Mouse (Mus musculus) kidney, adult 9 months (tissue): ENCODE results near the gene Coro2b.
A peak's percentile ranks its signal among the peaks of the same experiment; 100 is the strongest.

Experiments used
- DNase-seq: peaks from one replicate; pipeline ENCODE4 v3.0.0; 2022

Coro2b gene

DNA sequence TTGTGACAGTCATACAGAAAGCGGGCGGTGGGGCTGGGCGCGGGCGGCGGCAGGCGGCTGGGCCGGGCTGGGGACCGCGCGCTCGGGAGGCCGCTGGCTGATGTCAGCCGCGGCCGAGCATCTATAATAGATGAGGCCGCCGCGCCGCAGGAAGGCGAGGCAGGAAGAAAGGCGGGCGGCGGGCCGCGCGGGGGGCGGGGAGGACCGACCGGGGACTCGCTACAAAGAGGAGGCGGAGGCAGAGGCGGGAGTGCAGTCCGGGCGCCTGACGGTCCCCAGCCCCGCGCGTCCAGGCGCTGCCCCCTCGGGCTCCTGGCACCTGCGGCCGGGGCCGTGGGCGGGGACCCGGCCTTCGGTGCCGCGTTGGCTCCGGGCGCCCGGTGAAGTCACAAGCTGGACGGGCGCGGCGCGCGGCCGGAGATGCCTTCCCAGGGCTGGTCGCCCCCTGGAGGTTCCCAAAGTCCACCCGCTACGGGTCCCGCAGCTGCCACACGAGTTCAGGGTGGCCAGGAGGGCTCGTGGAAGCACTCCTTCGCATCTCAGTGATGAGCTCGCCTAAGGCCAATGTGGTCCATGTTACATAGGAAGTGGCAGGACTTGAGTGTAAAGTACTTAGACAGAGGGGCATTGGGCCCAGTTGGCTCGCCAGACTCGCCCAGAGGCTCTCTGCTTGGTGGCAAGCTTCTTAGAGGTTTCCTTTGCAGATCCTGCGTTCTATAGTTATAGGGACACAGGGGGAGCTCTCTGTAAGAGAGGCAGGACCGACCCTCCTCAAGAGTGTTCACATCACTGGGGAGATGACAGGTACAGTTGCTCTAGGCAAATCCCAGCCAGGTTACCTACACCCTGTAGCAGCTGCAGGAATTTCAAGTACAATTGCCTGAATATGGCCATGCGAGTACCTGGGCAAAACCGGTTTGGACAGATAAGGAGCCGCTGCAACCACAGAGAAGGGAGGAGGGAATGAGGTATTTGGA lies at the start of gene Coro2b:
Coro2b (minus strand) TSS at position 390 of the 977 bp plus-strand sequence.
- DNase-seq, result peak; percentile 64

GRCm38 (mm10) chr9:62577558-62577957 lies 40.7 kb upstream of the Coro2b start:
- peak; percentile 12 for DNase-seq

- peak; percentile 19 for DNase-seq
Observed at GRCm38 (mm10) chr9:62569121-62569520, 32.3 kb upstream of the Coro2b start.

DNA sequence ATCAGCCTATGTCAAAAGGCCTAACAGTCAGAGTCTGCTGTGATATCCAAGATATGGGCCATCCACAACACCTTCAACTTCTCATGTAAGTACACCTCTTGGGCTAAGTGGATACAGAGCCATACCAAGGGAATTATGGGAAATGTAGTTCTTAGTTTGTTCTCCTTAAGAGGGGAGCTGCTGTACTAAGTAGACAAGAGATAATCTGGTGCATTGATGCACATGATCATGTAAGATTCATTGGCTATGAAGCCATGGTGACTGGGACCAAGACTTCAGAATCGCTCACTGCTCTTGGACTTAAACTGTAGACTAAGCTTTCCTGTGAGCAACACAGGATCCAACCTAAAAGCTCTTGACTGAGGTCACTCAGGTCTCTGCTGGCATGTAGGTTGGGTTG lies 31.0 kb upstream of the Coro2b start:
- DNase-seq, result no peak

- no peak for DNase-seq
Observed at GRCm38 (mm10) chr9:62562236-62562635, 25.4 kb upstream of the Coro2b start.

DNA sequence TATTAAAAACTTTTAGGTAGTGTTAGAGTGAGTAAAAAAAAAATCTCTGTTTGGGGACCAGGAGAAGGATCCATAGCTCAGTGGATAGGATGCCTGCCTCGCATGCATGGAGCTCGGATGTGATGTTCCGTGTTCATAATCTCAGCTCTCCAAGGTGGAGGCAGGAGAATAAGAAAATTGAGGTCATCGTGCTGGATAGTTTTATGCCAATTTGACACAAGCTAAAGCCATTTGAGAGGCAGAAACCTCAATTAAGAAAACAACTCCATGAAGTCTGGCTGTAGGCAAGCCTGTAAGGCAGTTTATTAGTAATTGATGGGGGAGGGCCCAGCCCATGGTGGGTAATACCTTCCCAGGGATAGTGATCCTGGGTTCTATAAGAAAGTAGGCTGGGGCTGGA lies 23.6 kb upstream of the Coro2b start:
- DNase-seq, result no peak

- peak; percentile 74 for DNase-seq
Observed at GRCm38 (mm10) chr9:62560006-62560405, 23.2 kb upstream of the Coro2b start.

DNA sequence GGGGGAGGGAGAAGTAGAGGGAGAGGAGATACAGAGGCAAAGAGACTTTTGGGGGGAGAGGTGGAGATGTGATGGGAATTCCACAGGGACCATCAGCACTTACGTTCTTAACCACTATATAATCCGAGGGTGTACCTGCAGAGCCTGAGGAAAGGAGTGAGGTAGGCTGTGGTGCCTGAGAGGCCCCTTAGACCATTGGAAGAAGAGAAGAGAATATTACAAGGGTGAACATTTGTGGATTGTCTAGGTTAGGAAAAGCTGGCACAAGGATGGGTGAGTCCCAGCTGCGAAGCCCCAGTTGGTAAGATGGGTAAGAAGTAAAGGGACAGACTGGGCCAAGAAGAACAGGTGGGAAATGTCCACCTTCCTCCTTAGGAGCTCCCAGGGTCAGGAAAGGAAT lies 22.6 kb upstream of the Coro2b start:
- DNase-seq, result no peak

DNA sequence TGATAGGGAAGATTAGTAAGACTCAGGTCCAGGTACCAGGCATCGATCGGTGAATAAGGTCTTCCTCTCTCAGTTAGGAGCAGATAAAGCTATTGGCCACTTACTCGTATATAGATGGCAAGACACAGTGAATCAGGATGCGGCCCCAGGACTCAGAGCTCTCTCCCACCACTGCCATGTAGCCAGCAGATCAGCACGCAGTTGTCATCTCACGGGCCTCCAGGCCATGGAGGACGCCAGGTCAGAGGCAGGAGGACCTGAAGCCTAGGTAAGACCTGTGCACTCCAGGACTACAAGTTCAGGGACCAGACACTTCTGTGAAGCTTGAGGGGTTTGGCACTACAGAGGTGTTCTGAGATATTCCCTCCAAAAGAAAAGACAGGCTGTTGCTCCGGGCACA lies 21.2 kb upstream of the Coro2b start:
- DNase-seq, result no peak

- no peak for DNase-seq
Observed at GRCm38 (mm10) chr9:62556748-62557147, 19.9 kb upstream of the Coro2b start.

- DNase-seq, result peak; percentile 54
Observed at GRCm38 (mm10) chr9:62555258-62555856, 18.5 kb upstream of the Coro2b start.

DNA sequence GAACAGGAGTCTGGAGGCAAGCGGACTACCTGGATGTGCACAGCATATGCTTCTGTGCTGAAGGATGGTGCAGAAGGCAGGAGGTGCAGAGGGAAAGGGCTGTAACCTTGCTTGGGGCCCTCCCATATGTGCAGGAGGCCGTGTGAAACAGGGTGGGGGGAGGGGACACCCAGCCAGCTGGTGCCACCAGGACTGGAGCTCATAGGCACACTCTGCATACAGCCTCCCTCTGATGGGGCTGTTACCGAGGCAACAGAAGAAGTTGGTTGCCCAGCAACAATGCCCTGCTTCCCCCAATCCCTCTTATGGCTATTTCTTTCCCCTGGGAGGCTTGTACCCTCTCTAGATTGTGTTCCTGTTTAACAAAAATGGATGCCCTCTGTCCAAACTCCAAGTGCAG lies 17.8 kb upstream of the Coro2b start:
- DNase-seq, result no peak

GRCm38 (mm10) chr9:62553366-62553940 lies 16.6 kb upstream of the Coro2b start:
- DNase-seq, result peak; percentile 56

- DNase-seq, result no peak
Observed at GRCm38 (mm10) chr9:62551531-62551930, 14.7 kb upstream of the Coro2b start.

DNA sequence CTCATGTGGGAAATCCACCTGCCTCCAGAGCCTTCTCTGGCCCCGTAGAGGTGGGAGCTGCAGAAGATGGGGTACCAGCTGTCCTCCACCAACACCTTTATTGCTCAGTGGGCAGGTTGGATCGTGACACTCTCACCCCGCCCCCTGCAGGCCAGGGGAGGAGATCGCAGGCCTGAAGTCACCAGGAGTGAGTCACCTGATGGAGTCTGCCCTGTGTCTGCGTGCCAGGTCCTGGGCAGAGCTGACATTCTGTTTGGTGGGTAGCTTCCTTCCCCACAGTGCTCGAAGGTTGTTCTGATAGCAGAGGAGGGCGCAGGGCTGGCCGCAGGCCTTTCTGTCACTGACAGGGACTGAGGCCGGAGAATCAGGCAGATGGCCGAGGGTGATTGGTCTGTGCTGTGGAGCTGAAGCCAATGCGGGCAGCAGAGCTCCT lies 13.8 kb upstream of the Coro2b start:
- DNase-seq, result peak; percentile 71

GRCm38 (mm10) chr9:62549809-62550208 lies 13.0 kb upstream of the Coro2b start:
- peak; percentile 91 for DNase-seq

DNA sequence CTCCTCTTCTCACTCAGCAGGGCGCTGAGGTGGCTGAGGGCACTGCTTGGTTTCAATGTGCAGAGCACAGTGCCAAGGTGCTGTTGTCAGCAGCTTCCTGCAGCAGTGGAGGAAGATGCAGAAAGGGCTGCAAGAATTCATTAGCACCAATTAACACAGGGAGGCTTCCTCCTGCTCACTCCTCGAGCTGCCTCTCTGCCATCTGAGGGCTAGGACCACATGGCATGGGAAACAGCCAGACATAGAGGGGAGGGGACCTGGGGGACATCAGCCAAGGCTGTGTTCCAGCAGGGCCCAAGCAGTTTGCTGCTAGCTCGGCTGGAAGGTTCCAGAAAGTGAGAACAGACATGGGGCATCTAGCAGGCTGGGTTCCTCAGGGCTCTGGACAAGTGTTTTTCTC lies 10.6 kb upstream of the Coro2b start:
- DNase-seq, result no peak

- DNase-seq, result no peak
Observed at GRCm38 (mm10) chr9:62544856-62545255, 8.0 kb upstream of the Coro2b start.

GRCm38 (mm10) chr9:62543878-62544277 lies 7.0 kb upstream of the Coro2b start:
- DNase-seq, result no peak

DNA sequence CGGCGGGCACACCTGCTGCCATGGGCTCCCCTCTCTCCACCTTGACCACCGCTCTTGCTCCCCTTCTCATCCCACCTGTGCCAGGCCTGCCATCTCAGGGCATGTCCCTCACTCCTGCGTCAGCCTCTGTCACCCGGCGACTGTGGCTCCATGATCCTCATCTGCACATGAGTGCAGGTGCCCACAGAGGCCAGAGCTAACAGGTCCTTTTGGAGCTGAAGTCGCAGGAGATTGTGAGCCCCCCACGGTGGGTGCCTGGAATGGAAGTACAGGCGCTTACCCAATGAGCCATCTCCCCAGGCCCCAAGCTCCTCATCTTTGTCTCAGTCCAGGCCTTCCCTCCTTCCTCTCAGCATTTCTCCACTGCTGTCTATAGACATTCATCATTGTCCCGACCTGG lies 4.8 kb upstream of the Coro2b start:
- no peak for DNase-seq

DNA sequence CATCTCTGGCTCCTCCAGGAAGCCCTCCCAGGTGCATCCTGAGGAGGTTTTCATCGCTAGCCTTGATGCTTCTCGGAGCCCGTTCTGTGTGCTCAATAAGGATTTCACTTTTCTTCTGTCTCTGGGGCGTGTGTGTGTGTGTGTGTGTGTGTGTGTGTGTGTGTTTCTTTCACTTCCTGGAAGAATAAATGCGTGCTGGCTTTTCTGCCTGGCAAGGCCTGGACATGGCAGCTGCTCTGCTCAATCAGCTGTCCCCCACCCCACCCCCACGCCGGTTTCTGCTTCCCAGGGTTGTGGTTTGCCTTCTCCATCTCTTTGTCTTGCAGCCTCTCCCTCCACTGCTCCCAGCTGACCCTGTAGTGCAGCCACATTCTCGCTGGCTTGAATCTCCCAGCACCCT lies 4.3 kb upstream of the Coro2b start:
- no peak for DNase-seq

DNA sequence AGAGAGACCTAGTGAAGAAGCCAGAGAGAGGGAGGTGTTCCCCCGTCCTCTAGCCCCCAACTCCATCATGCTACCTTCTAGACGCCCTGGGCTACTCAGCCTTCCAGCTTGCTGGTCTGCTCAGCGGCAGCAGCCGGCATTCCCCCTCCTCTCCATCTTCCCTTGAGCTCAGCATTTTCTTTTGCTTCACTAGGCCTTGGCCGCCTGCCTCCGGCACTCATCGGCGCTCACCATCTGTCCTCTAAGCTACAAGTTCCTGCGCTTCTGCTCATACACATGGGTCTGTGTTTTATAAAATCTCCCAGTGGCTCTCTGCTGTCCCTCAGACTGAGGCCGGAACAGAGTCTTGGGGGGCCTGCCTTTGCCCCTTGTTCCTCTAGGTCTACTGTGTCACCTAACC lies 3.9 kb upstream of the Coro2b start:
- DNase-seq, result no peak

- no peak for DNase-seq
Observed at GRCm38 (mm10) chr9:62540166-62540565, 3.3 kb upstream of the Coro2b start.

DNA sequence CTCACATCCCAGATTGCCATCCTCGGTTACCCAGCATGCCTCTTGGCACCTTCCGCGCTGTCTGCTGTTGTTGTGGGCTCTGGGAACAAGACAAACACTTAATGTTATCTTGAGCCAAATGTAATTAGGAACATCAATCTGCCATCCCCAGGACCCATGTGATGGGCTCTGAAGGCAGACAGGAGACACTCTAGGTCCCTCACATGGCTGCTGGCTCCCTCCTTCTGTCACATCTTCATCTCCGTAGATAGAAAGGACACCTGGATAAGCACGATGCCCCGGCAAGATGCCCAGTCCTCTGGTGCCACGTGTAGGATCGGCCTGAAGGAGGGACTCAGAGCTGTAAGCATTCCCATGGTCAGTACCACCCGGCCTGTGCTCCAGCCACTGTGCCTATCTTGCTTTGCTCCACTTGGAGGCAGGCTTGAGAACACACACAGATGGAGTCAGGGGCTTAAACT lies 2.4 kb upstream of the Coro2b start:
- DNase-seq, result no peak
